ENCODE assay signal across 14 mouse cellular contexts in genomic region chr3:38652985-38653685, GRCm38 (mm10).
DNase-seq lines count a peak whose midpoint lies in the region; ATAC-seq lines count a peak whose summit lies in the region.
"Had no signal": no experiment of that assay in that cellular context is flagged by ENCODE, and none has a peak within 500 bp of the region (broad histone marks: within the 10 kb centered on the region; RNA-seq: fewer than 3 reads in every experiment).

No protein-coding gene starts in this region.

- no peaks in the 10 kb centered on the region for H3K36me3 ChIP-seq in neural tube, embryonic 12.5 days
- H3K36me3 ChIP-seq in midbrain, embryonic 13.5 days = no peaks in the 10 kb centered on the region
- H3K36me3 ChIP-seq: liver, embryonic 15.5 days had no signal

- H3K4me1 ChIP-seq in neural tube, embryonic 12.5 days = no peaks in the 10 kb centered on the region
- H3K4me1 ChIP-seq in midbrain, embryonic 13.5 days (replicated peaks) = 0 out of 2 replicates have a peak, but pooled peaks cover 6% of the 10 kb centered on the region
- H3K4me1 ChIP-seq: liver, embryonic 15.5 days had no signal

- H3K27ac ChIP-seq in neural tube, embryonic 12.5 days = no peak overlapping the region
- H3K27ac ChIP-seq in midbrain, embryonic 13.5 days = peak overlapping the region; percentile 32; the same call in 1 of the 2 replicates
- H3K27ac ChIP-seq: liver, embryonic 15.5 days had no signal

- intact Hi-C loops in left cerebral cortex, postnatal 14 days (cut with DNase I) = no loop called here

- peak; percentile 23 for DNase-seq in heart, adult 11 months
- no peak for DNase-seq in heart, adult 18-20 months
- no peak for DNase-seq in neural tube, embryonic 10.5 days (ENCODE audit: extremely low spot score, low spot score)
- DNase-seq in lung, postnatal 25 days (ENCODE audit: low spot score) = no peak
- no peak for DNase-seq in left cerebral cortex, postnatal 14 days (ENCODE audit: low spot score in 2 of 2)
- no peak for DNase-seq in yolk sac, embryonic 10.5 days (ENCODE audit: low spot score)
- DNase-seq: adrenal gland, postnatal 10 days; cerebellum, adult 8-10 months; kidney, postnatal 10 days; right cerebral cortex, adult 18-20 months had no signal

- no peak overlapping the region for H3K4me3 ChIP-seq in neural tube, embryonic 12.5 days
- no peak overlapping the region for H3K4me3 ChIP-seq in midbrain, embryonic 13.5 days (replicated peaks)
- H3K4me3 ChIP-seq: liver, embryonic 15.5 days had no signal

- no peaks in the 10 kb centered on the region for H3K27me3 ChIP-seq in neural tube, embryonic 12.5 days (replicated peaks)
- no peaks in the 10 kb centered on the region for H3K27me3 ChIP-seq in midbrain, embryonic 13.5 days
- H3K27me3 ChIP-seq: liver, embryonic 15.5 days had no signal

- no peak overlapping the region for H3K9ac ChIP-seq in neural tube, embryonic 12.5 days
- no peak overlapping the region for H3K9ac ChIP-seq in midbrain, embryonic 13.5 days (replicated peaks)
- H3K9ac ChIP-seq: liver, embryonic 15.5 days had no signal

- H3K4me2 ChIP-seq in neural tube, embryonic 12.5 days (replicated peaks) = no peak overlapping the region
- H3K4me2 ChIP-seq in midbrain, embryonic 13.5 days (replicated peaks) = no peak overlapping the region
- H3K4me2 ChIP-seq: liver, embryonic 15.5 days had no signal

- ATAC-seq in neural tube, embryonic 12.5 days (ENCODE audit: low FRiP score, low read depth) = 0 out of 2 replicates have a peak, but pooled peaks have one; percentile 41
- peak; percentile 44; the same call in 1 of the 2 replicates for ATAC-seq in midbrain, embryonic 13.5 days
- ATAC-seq: lung, postnatal 0 days had no signal

- 51% methylated on average over 5 of the region's 5 CpGs for WGBS in neural tube, embryonic 12.5 days
- WGBS in midbrain, embryonic 13.5 days = 35% methylated on average over 5 of the region's 5 CpGs

- H3K9me3 ChIP-seq in neural tube, embryonic 12.5 days = no peaks in the 10 kb centered on the region
- H3K9me3 ChIP-seq in midbrain, embryonic 13.5 days = no peaks in the 10 kb centered on the region
- H3K9me3 ChIP-seq: liver, embryonic 15.5 days had no signal
